Mouse (Mus musculus): Measurements from ENCODE around the gene Arfgef2. TPM values are rescaled to one million over a fixed set of nuclear protein-coding genes. Genes with fewer than 3 reads are reported as not detected.

The Arfgef2 gene
- polyA plus RNA-seq, 1 experiment = 17.8 TPM

- DNase-seq (ENCODE audit: low read depth) = peak; percentile 63
Observed at GRCm38 (mm10) chr2:166905711-166906522, 100.5 kb downstream of the Arfgef2 start, which contains the start of gene Cse1l. Gene Cse1l (plus strand): TSS chr2:166906040.

DNA sequence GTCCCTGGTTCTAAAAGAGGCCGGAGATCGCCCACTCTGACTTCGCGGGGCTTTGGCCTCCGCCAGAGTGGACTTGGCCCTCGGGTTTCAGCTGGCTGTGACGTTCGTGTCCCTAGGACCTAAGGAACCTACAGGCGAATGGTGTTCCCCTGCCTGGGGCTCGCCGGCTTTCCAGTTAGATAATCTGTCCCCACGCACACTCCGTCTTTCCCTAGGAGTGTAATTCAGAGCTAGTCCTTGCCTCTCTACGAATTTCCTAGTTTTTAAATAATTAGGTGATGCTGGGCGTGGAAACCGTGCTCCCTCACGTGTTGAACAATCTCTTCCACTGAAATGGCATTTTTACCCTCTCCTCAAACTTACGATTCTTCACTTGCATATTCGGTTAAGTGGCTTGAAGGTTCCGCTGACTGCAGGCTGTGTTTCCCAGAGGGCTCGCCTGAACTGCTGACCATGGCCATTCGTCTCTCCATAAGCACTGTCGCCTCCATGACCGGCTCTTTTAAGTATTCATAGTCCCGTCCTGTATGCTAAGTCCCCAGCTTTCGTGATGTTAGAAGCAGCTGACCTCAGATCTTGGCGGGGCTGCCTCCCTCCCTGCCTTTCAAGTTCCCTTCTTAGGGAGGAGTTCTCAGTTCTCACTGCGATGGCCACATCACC lies 101.3 kb downstream of the Arfgef2 start:
- no peak for DNase-seq (ENCODE audit: low read depth)

DNA sequence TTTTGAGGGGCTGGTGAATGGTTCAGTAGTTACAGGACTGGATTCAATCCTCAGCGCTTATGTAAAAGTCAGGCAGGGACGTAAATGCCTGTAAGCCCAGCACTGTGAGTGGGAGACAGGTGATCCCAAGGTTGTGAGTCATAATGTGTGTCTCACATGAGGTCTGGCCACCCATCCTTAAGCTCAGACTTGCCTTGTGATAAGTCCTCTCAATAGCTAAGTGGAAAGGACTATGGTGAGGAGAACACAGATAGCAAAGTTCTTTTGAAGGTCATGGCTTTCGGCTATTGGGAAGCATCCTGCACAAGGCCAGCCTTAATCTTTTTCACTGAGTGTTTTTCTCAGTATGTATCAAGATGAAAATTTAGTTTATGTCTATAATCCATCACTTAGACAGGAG lies 104.3 kb downstream of the Arfgef2 start:
- DNase-seq (ENCODE audit: low read depth) = no peak

DNA sequence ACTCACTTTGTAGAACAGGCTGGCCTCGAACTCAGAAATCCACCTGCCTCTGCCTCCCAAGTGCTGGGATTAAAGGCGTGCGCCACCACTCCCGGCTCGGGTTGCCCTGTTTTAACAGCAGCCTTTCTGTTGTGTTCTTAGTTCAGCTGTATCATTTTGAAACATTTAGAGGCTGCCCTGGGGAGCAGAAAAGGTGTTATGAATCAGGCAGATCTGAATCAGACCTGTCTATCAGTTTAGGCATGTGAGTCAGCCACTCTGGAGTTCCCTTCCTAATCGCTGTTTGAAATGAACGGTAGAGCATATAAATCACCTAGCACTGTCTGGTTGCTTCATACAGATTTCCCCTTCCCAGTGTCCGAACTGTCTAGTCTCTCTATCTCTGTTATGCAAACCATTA lies 105.1 kb downstream of the Arfgef2 start:
- no peak for DNase-seq (ENCODE audit: low read depth)

DNA sequence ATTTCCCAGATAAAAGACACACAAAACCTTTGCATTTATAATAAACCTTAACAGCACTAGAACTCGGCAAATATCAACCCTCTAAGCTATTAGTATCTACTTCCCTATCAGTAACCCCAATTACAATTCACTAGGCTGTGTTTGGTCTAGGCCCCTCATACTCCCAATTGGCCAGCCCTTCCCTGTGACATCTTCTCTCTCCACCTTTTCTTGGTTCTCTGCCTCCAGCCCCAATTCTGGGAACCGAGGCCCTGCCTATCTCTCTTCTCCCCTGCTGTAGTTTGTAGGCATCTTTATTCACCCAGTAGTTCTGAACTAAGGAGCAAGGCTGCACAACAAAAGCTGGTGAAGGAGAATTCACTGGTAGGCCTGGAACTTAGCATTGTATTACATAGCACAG lies 118.6 kb downstream of the Arfgef2 start:
- no peak for DNase-seq (ENCODE audit: low read depth)

- DNase-seq (ENCODE audit: low read depth) = no peak
Observed at GRCm38 (mm10) chr2:166933943-166934342, 128.6 kb downstream of the Arfgef2 start.

GRCm38 (mm10) chr2:166934416-166934815 lies 129.0 kb downstream of the Arfgef2 start:
- no peak for DNase-seq (ENCODE audit: low read depth)

GRCm38 (mm10) chr2:166935582-166935981 lies 130.2 kb downstream of the Arfgef2 start:
- no peak for DNase-seq (ENCODE audit: low read depth)

GRCm38 (mm10) chr2:166936166-166936565 lies 130.8 kb downstream of the Arfgef2 start:
- DNase-seq (ENCODE audit: low read depth) = no peak

GRCm38 (mm10) chr2:166943146-166943545 lies 137.8 kb downstream of the Arfgef2 start:
- DNase-seq (ENCODE audit: low read depth) = no peak

DNA sequence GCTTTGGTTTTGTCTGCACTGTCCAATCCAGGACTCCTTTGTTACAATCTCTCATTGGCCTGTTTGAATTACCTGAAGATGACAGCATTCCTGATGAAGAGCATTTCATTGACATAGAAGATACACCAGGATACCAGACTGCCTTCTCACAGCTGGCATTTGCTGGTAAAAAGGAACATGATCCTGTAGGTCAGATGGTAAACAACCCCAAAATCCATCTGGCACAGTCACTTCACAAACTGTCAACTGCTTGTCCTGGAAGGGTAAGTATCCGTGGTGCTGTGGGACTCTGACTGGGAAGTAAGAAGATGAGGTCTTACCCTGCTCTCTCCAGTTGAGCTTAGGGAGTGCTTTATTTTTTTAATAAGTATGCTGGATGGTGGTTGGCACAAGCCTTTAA lies 139.0 kb downstream of the Arfgef2 start:
- no peak for DNase-seq (ENCODE audit: low read depth)

- DNase-seq (ENCODE audit: low read depth) = no peak
Observed at GRCm38 (mm10) chr2:166945456-166945855, 140.1 kb downstream of the Arfgef2 start.

Other genes starting within 250 kb of the Arfgef2 start
- gene Prex1, start 91.8 kb upstream of the Arfgef2 start, polyA plus RNA-seq (2012; rRNA removed) = 25.1 and 25.3 TPM in 2 replicates
- 2.7 and 2.8 TPM in 2 replicates for gene Trp53rkb, start 13.1 kb upstream of the Arfgef2 start, polyA plus RNA-seq (2012; rRNA removed)
- gene Cse1l, start 100.5 kb downstream of the Arfgef2 start, polyA plus RNA-seq (2012; rRNA removed) = 18.0 and 21.2 TPM in 2 replicates
- 38.5 and 61.2 TPM in 2 replicates for gene Stau1, start 190.7 kb downstream of the Arfgef2 start, polyA plus RNA-seq (2012; rRNA removed)
- gene Ddx27, start 209.6 kb downstream of the Arfgef2 start, polyA plus RNA-seq (2012; rRNA removed) = 23.5 and 26.0 TPM in 2 replicates

All from gonadal fat pad, adult 2 months (tissue).